Mouse (Mus musculus): ENCODE data around the gene Kncn.

Kncn gene

DNA sequence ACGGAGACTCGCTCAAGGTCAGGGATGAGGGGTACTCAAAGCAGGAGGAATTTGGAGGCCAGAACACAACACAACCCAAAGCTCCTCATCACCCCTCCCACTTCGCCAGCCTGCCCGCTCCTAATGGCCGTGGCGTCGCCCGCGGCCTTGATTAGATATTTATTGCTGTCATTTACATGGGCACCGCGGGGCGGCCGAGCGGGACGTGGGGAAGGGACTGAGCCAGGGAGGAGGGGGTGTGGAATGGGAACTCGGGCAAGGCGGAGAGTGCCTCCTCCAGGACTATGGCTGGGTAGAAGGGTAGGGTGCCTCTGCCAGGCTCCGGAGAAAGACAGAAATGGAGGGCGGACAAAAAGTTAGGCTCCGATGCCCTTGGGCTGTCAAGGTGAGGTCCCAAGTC, 52.4 kb downstream of the Kncn start:
- no peak for DNase-seq (ENCODE audit: extremely low read depth, low read depth)

DNA sequence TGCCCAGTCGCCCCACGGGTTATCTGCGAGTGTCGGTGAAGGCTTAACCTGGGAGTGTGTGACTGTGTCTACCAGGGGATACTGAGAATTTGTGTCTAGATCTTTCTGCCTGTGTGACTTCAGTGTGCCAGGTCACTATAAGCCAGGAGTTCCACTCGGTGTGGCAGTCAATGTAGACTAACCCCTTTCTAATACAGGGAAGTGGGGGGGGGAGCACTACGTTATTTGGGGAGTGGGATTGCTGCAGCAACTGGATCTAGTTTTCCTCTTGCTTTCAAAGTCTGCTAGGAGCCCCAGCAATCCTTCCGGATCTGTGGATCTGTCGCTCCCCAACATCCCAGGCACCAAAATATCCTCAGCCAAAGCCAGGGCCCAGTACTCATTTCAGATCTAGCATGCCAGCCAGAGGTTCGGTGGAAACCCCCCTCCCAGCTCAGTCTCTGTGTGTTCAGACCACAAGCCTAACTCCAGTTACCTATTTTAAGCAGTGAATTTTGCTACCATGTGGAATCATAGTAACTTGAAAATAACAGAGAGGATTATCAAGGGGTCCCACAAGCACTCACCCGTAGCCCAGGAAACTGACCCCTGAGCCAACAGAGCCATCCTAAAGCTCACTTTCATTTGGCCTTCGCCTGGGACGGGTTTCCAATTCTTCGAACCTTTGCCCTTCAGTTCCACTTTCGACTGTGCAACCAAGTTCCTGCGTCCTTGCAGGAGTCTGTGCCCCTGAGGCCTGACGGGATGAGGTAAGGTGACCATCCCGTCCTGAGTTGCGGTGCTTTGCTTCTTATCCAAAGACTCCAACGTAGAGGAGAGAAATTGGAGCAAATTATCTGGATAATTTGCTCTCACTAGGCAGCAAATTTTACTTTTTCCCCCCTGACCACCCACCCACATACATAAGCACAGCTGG, 53.1 kb downstream of the Kncn start:
- DNase-seq (ENCODE audit: extremely low read depth, low read depth) = no peak

DNA sequence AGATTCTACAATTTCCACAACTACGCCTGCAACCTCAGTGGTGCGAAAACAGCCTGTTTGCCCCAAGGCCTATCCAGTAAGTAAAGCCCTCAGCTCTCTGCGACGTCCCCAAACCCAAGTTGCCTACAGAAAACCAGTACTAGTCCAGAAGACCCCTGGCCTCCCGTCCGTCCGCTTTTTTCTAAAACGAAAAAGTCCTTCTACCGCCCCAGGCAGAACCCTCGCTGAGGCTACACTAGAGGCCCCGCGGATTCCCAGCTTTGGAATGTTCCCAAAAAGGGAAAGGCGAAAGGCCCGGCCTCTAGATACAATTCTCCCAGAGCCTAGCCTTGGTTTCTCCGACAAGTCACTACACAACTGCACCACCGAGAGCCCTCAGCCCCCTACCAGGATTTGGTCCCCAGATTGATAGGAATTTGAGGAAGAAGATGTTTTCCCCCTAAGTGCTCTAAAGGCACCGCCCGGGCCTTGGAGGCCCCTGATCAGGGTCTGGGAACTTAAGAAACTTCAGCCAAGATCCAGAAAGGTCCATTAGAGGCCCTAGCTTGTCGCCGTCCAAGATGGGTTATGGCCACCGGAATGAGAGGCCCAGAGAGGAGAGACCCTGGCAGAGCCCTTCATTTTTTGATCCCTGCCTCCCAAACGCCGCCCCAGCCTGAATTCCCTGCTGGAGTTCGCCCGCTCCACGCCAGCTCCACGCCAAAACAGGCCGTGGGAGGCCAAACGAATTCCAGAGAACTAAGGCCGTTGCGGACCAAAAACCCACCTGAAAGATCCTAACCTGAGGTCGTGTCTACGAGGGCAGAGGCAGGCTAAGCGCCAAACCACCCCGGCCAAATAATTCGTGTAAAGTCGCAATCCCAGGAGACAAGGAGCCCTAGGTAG, 54.3 kb downstream of the Kncn start:
- no peak for DNase-seq (ENCODE audit: extremely low read depth, low read depth)
